Mouse (Mus musculus): ENCODE measurements around the gene Vmn2r39. TPM values are rescaled to one million over a fixed set of nuclear protein-coding genes. Genes with fewer than 3 reads are reported as not detected.

Gene Vmn2r39
- not detected in 2 replicates for polyA plus RNA-seq (2012; rRNA removed)

GRCm38 (mm10) chr7:9030698-9031097 is at the start of gene Vmn2r39:
Gene Vmn2r39 (minus strand): TSS chr7:9030798.

Other genes with a start within 250 kb of the Vmn2r39 start
- gene Vmn2r40, start 99.4 kb downstream of the Vmn2r39 start, polyA plus RNA-seq (2012; rRNA removed) = not detected in 2 replicates
- gene Vmn2r38, start 67.1 kb upstream of the Vmn2r39 start, polyA plus RNA-seq (2012; rRNA removed) = not detected in 2 replicates
- gene Vmn2r37, start 192.9 kb upstream of the Vmn2r39 start, polyA plus RNA-seq (2012; rRNA removed) = not detected in 2 replicates

Data from colon, adult 2 months (tissue).